Mouse (Mus musculus): ENCODE data around the gene Slc5a3. TPM values are rescaled to one million over a fixed set of nuclear protein-coding genes. Genes with fewer than 3 reads are reported as not detected.

Gene Slc5a3
- total RNA-seq (2012; rRNA removed) (5.0 and 6.7 TPM in 2 replicates), polyA plus RNA-seq (2012; ENCODE audit: insufficient read depth in 1 of 2, insufficient read length in 2 of 2, low read depth in 1 of 2, low replicate concordance in 2 of 2, missing spikeins in 1 of 2) (1 to 10 TPM in 1 of 2 experiments, not detected in 1; 2.9 TPM)

- H3K36me3 ChIP-seq (ENCODE audit: control insufficient read depth in 1 of 2, insufficient read depth in 2 of 2, low read length in 2 of 2): peaks cover 5 to 9% of the 10 kb centered on the region in 2 experiments
- H3K27me3 ChIP-seq (ENCODE audit: control insufficient read depth in 1 of 2, insufficient read depth in 2 of 2, low read length in 2 of 2): no peaks in the 10 kb centered on the region; a peak in 1 of 4 replicates
- no peaks in the 10 kb centered on the region for H3K9me3 ChIP-seq (replicated peaks; ENCODE audit: insufficient read depth, low read length)
- peak within 1 kb of the TSS; percentile 52 for H3K27ac ChIP-seq (ENCODE audit: control insufficient read depth, low read depth, low read length)
- DNase-seq (ENCODE audit: low read depth, low spot score): peak; percentile 91
- H3K79me2 ChIP-seq (ENCODE audit: control insufficient read depth, insufficient read depth, low read length, poor library complexity): peaks cover 22% of the 10 kb centered on the region
- H3K9ac ChIP-seq (ENCODE audit: control insufficient read depth, low read depth, low read length, poor library complexity, severe bottlenecking): peak within 1 kb of the TSS; percentile 93
- H3K4me1 ChIP-seq (ENCODE audit: control insufficient read depth in 1 of 2, insufficient read depth in 2 of 2, low read length in 2 of 2): peaks cover 3 to 4% of the 10 kb centered on the region in 2 experiments; a peak in 3 of 4 replicates
- peak within 1 kb of the TSS; percentile 93 to 100 for H3K4me3 ChIP-seq (ENCODE audit: control insufficient read depth in 1 of 2, insufficient read depth in 1 of 2, low read depth in 2 of 2, low read length in 2 of 2)
- no peak for TF ChIP-seq ZC3H11A (IDR thresholded peaks at IDR 0.05; ENCODE audit: low read depth, low read length)
- no peak for TF ChIP-seq RAD21 (IDR thresholded peaks at IDR 0.05; ENCODE audit: low read depth, low read length)
- TF ChIP-seq ZKSCAN1 (IDR thresholded peaks at IDR 0.05; ENCODE audit: low read depth, low read length): no peak
- TF ChIP-seq NRF1 (IDR thresholded peaks at IDR 0.05; ENCODE audit: insufficient read depth, low read depth, low read length, poor library complexity, severe bottlenecking): peak; percentile 66
- TF ChIP-seq ZNF384 (IDR thresholded peaks at IDR 0.05; ENCODE audit: low read depth, low read length): no peak
- no peak for TF ChIP-seq MEF2A (IDR thresholded peaks at IDR 0.05; ENCODE audit: extremely low read depth, insufficient replicate concordance, low read depth, low read length, poor library complexity, severe bottlenecking)
- no peak for TF ChIP-seq GATA1 (IDR thresholded peaks at IDR 0.05; ENCODE audit: low read depth, low read length)
- peak; percentile 33; the same call in 1 of the 2 replicates for TF ChIP-seq ELF1 (IDR thresholded peaks at IDR 0.05; ENCODE audit: low read depth, low read length)
- no peak for TF ChIP-seq TAL1 (IDR thresholded peaks at IDR 0.05; ENCODE audit: low read length)
- no peak for TF ChIP-seq SMC3 (IDR thresholded peaks at IDR 0.05; ENCODE audit: low read depth, low read length)
- peak; percentile 53 for TF ChIP-seq HCFC1 (IDR thresholded peaks at IDR 0.05; ENCODE audit: low read depth, low read length)
- TF ChIP-seq GABPA (IDR thresholded peaks at IDR 0.05; ENCODE audit: low read depth, low read length): no peak
- TF ChIP-seq CHD2 (IDR thresholded peaks at IDR 0.05; ENCODE audit: low read length): no peak
- TF ChIP-seq MAFK (IDR thresholded peaks at IDR 0.05; ENCODE audit: borderline replicate concordance, low read depth, low read length): no peak
- TF ChIP-seq ZMIZ1 (IDR thresholded peaks at IDR 0.05; ENCODE audit: low read depth, low read length): peak; percentile 96
- peak; percentile 58 for TF ChIP-seq SIN3A (IDR thresholded peaks at IDR 0.05; ENCODE audit: low read length)
- no peak for TF ChIP-seq JUND (IDR thresholded peaks at IDR 0.05; ENCODE audit: low read depth, low read length)
- TF ChIP-seq EP300 (IDR thresholded peaks at IDR 0.05; ENCODE audit: low read depth in 1 of 2, low read length in 2 of 2): no peak
- TF ChIP-seq MYB (IDR thresholded peaks at IDR 0.05; ENCODE audit: low read depth, low read length): no peak
- no peak for TF ChIP-seq CHD1 (IDR thresholded peaks at IDR 0.05; ENCODE audit: low read depth, low read length)
- TF ChIP-seq RCOR1 (IDR thresholded peaks at IDR 0.05; ENCODE audit: low read depth, low read length): no peak
- peak; percentile 88 for TF ChIP-seq TBP (IDR thresholded peaks at IDR 0.05; ENCODE audit: low read depth, low read length)
- TF ChIP-seq BHLHE40 (IDR thresholded peaks at IDR 0.05; ENCODE audit: borderline replicate concordance, low read depth, low read length): no peak
- TF ChIP-seq MXI1 (IDR thresholded peaks at IDR 0.05; ENCODE audit: low read depth, low read length): peak; percentile 75; the same call in 1 of the 2 replicates
- TF ChIP-seq USF2 (IDR thresholded peaks at IDR 0.05; ENCODE audit: borderline replicate concordance in 1 of 2, insufficient read depth in 1 of 2, low read depth in 1 of 2, low read length in 2 of 2): no peak
- no peak for TF ChIP-seq MYC (IDR thresholded peaks at IDR 0.05; ENCODE audit: low read depth, low read length)
- peak; percentile 75; the same call in 1 of the 2 replicates for TF ChIP-seq POLR2AphosphoS2 (IDR thresholded peaks at IDR 0.05; ENCODE audit: low read length)
- TF ChIP-seq NELFE (IDR thresholded peaks at IDR 0.05; ENCODE audit: low read depth, low read length): peak; percentile 86
- TF ChIP-seq UBTF (IDR thresholded peaks at IDR 0.05; ENCODE audit: borderline replicate concordance, insufficient read depth, low read depth, low read length): no peak
- peak; percentile 57 for TF ChIP-seq TCF12 (IDR thresholded peaks at IDR 0.05; ENCODE audit: low read depth, low read length)
- no peak for TF ChIP-seq E2F4 (IDR thresholded peaks at IDR 0.05; ENCODE audit: borderline replicate concordance, low read depth, low read length)
- TF ChIP-seq CTCF (IDR thresholded peaks at IDR 0.05 in 2 of 3, conservative IDR thresholded peaks at IDR 0.05 in 1 of 3; ENCODE audit: control insufficient read depth in 1 of 3, insufficient read depth in 1 of 3, low read depth in 2 of 3, low read length in 3 of 3, poor library complexity in 1 of 3, severe bottlenecking in 1 of 3): peak in 1 of 3 experiments; percentile 20; a peak in 1 of 6 replicates
- TF ChIP-seq MAZ (IDR thresholded peaks at IDR 0.05; ENCODE audit: low read depth, low read length): no peak; the same call in 1 of the 2 replicates
- peak; percentile 81 to 91 for TF ChIP-seq POLR2A (IDR thresholded peaks at IDR 0.05; ENCODE audit: control insufficient read depth in 1 of 2, insufficient read depth in 1 of 2, low read depth in 1 of 2, low read length in 2 of 2, poor library complexity in 1 of 2)
- TF ChIP-seq KAT2A (conservative IDR thresholded peaks at IDR 0.05; ENCODE audit: low read depth, low read length): no peak
Observed at GRCm38 (mm10) chr16:92057852-92058643, at the start of gene Slc5a3, which contains the start of the genes Mrps6 and Gm49711. Gene Slc5a3 (plus strand): TSS chr16:92058322. Gene Mrps6 (plus strand): TSS chr16:92058270. Gene Gm49711 (plus strand): TSS chr16:92058316.

Measured in MEL (cell line).